Mouse (Mus musculus) MEL (cell line): ENCODE data around the gene Fam228a. TPM values are rescaled to one million over a fixed set of nuclear protein-coding genes. Genes with fewer than 3 reads are reported as not detected.

ENCODE experiments used
- DNase-seq: peaks from one replicate; pipeline ENCODE4 v3.0.0; 2011; ENCODE audit warnings: low read depth, low spot score
- H3K27ac ChIP-seq: 2 replicates; pipeline ENCODE4 v1.5.1; 2012; ENCODE audit warnings: low read depth, mild to moderate bottlenecking, control low read depth, low read length, moderate library complexity; ENCODE audit not compliant: control insufficient read depth
- H3K27me3 ChIP-seq, 2 experiments: fragments of 150-350 bp in 1 of 2; sonication (generic) in 1 of 2; 2 replicates each; pipeline ENCODE4 v1.6.1; 2012; ENCODE audit warnings: low read length in 2 of 2, mild to moderate bottlenecking in 2 of 2, improper control_type of control experiment in 1 of 2, moderate library complexity in 1 of 2; ENCODE audit not compliant: insufficient read depth in 2 of 2, control insufficient read depth in 1 of 2
- H3K36me3 ChIP-seq, 2 experiments: 2 replicates each; pipeline ENCODE4 v1.6.1; 2012 to 2014; ENCODE audit warnings: low read length in 2 of 2, improper control_type of control experiment in 1 of 2, inconsistent platforms in 1 of 2, mild to moderate bottlenecking in 1 of 2; ENCODE audit not compliant: insufficient read depth in 2 of 2, control insufficient read depth in 1 of 2
- H3K4me1 ChIP-seq, 2 experiments: fragments of 150-350 bp in 1 of 2; sonication (generic) in 1 of 2; 2 replicates each; pipeline ENCODE4 v1.6.1; 2012; ENCODE audit warnings: low read length in 2 of 2, improper control_type of control experiment in 1 of 2, mild to moderate bottlenecking in 1 of 2; ENCODE audit not compliant: insufficient read depth in 2 of 2, control insufficient read depth in 1 of 2
- H3K4me3 ChIP-seq, 2 experiments: fragments of 150-350 bp in 1 of 2; sonication (generic) in 1 of 2; 2 replicates each; pipeline ENCODE4 v1.5.1; 2012; ENCODE audit warnings: low read depth in 2 of 2, low read length in 2 of 2, mild to moderate bottlenecking in 2 of 2, moderate library complexity in 2 of 2, control low read depth in 1 of 2, improper control_type of control experiment in 1 of 2; ENCODE audit not compliant: control insufficient read depth in 1 of 2, insufficient read depth in 1 of 2
- H3K79me2 ChIP-seq: 2 replicates; pipeline ENCODE4 v1.6.1; 2012; ENCODE audit warnings: mild to moderate bottlenecking, low read length, moderate library complexity; ENCODE audit not compliant: control insufficient read depth, poor library complexity, insufficient read depth
- H3K9ac ChIP-seq: 2 replicates; pipeline ENCODE4 v1.6.1; 2012; ENCODE audit warnings: low read depth, mild to moderate bottlenecking, control low read depth, low read length, moderate library complexity; ENCODE audit not compliant: control insufficient read depth, poor library complexity, severe bottlenecking
- H3K9me3 ChIP-seq: fragments of 150-350 bp; sonication (generic); replicated peaks from 2 replicates; pipeline ENCODE4 v1.6.1; 2012; ENCODE audit warnings: mild to moderate bottlenecking, low read length, improper control_type of control experiment, moderate library complexity; ENCODE audit not compliant: insufficient read depth
- BHLHE40 ChIP-seq: IDR thresholded peaks from 2 replicates; pipeline ENCODE4 v1.6.1; 2012; ENCODE audit warnings: low read depth, mild to moderate bottlenecking, inconsistent platforms, low read length, improper control_type of control experiment, borderline replicate concordance
- CHD2 ChIP-seq: IDR thresholded peaks from 2 replicates; pipeline ENCODE4 v1.6.1; 2011; ENCODE audit warnings: low read length, improper control_type of control experiment
- E2F4 ChIP-seq: IDR thresholded peaks from 2 replicates; pipeline ENCODE4 v1.6.1; 2011; ENCODE audit warnings: low read depth, low read length, improper control_type of control experiment, borderline replicate concordance
- ELF1 ChIP-seq: IDR thresholded peaks from 2 replicates; pipeline ENCODE4 v1.6.1; 2014; ENCODE audit warnings: low read depth, mild to moderate bottlenecking, inconsistent platforms, low read length, improper control_type of control experiment, moderate library complexity
- EP300 ChIP-seq, 2 experiments: IDR thresholded peaks; 2 replicates each; pipeline ENCODE4 v1.6.1; 2011; ENCODE audit warnings: improper control_type of control experiment in 2 of 2, low read length in 2 of 2, low read depth in 1 of 2, mild to moderate bottlenecking in 1 of 2
- HCFC1 ChIP-seq: IDR thresholded peaks from 2 replicates; pipeline ENCODE4 v1.6.1; 2012; ENCODE audit warnings: low read depth, mild to moderate bottlenecking, inconsistent platforms, low read length, improper control_type of control experiment, moderate library complexity
- KAT2A ChIP-seq: conservative IDR thresholded peaks from 2 replicates; pipeline ENCODE4 v1.6.1; 2012; ENCODE audit warnings: low read depth, low read length, improper control_type of control experiment, inconsistent platforms
- MAFK ChIP-seq: IDR thresholded peaks from 2 replicates; pipeline ENCODE4 v1.6.1; 2011; ENCODE audit warnings: low read depth, mild to moderate bottlenecking, low read length, improper control_type of control experiment, borderline replicate concordance
- MAX ChIP-seq: IDR thresholded peaks from 2 replicates; pipeline ENCODE4 v1.6.1; 2011; ENCODE audit warnings: low read length, improper control_type of control experiment
- MAZ ChIP-seq: IDR thresholded peaks from 2 replicates; pipeline ENCODE4 v1.6.1; 2012; ENCODE audit warnings: low read depth, mild to moderate bottlenecking, inconsistent platforms, low read length, improper control_type of control experiment
- POLR2A ChIP-seq, 2 experiments: IDR thresholded peaks; 2 replicates each; pipeline ENCODE4 v1.6.1; 2011 to 2012; ENCODE audit warnings: low read length in 2 of 2, mild to moderate bottlenecking in 2 of 2, control low read depth in 1 of 2, improper control_type of control experiment in 1 of 2, low read depth in 1 of 2, moderate library complexity in 1 of 2; ENCODE audit not compliant: control insufficient read depth in 1 of 2, insufficient read depth in 1 of 2, poor library complexity in 1 of 2
- RAD21 ChIP-seq: IDR thresholded peaks from 2 replicates; pipeline ENCODE4 v1.6.1; 2011; ENCODE audit warnings: mild to moderate bottlenecking, low read depth, low read length, improper control_type of control experiment
- RCOR1 ChIP-seq: IDR thresholded peaks from 2 replicates; pipeline ENCODE4 v1.6.1; 2012; ENCODE audit warnings: low read depth, mild to moderate bottlenecking, inconsistent platforms, low read length, improper control_type of control experiment
- SIN3A ChIP-seq: IDR thresholded peaks from 2 replicates; pipeline ENCODE4 v1.6.1; 2012; ENCODE audit warnings: low read length, improper control_type of control experiment, inconsistent platforms
- TBP ChIP-seq: IDR thresholded peaks from 2 replicates; pipeline ENCODE4 v1.8.0; 2011; ENCODE audit warnings: low read depth, low read length, improper control_type of control experiment
- USF2 ChIP-seq, 2 experiments: IDR thresholded peaks; 2 replicates each; pipeline ENCODE4 v1.6.1; 2011 to 2012; ENCODE audit warnings: improper control_type of control experiment in 2 of 2, low read length in 2 of 2, borderline replicate concordance in 1 of 2, inconsistent platforms in 1 of 2, low read depth in 1 of 2, mild to moderate bottlenecking in 1 of 2; ENCODE audit not compliant: insufficient read depth in 1 of 2
- ZNF384 ChIP-seq: IDR thresholded peaks from 2 replicates; pipeline ENCODE4 v1.6.1; 2012; ENCODE audit warnings: low read depth, mild to moderate bottlenecking, inconsistent platforms, low read length, improper control_type of control experiment
- polyA plus RNA-seq, 2 experiments: library from polyadenylated mRNA; stranded (reverse) in 1 of 2; unstranded in 1 of 2; fragments of >175 nt in 1 of 2; fragments of >200 nt in 1 of 2; gene quantifications; 2 replicates each; pipeline versions ENCODE4 v1.2.1 to v1.2.4; 2012; ENCODE audit warnings: low replicate concordance in 2 of 2, low read depth in 1 of 2; ENCODE audit not compliant: insufficient read length in 2 of 2, insufficient read depth in 1 of 2, missing spikeins in 1 of 2
- total RNA-seq: library from RNA; depleted of rRNA; stranded (reverse); fragments of 300-350 nt; gene quantifications from 2 replicates; pipeline ENCODE4 v1.2.3, GENCODE M21; 2012; rRNA removed

The Fam228a gene
- total RNA-seq = 0.15 and 0.23 TPM in 2 replicates
- under 1 TPM in 1 of 2 experiments, not detected in 1; 0.33 TPM for polyA plus RNA-seq

- Histone ChIP-seq H3K27me3 (no peaks in the 10 kb centered on the region), H3K4me1 (no peaks in the 10 kb centered on the region), H3K27ac (no peak within 1 kb of the TSS), H3K4me3 (no peak within 1 kb of the TSS), H3K36me3 (no peaks in the 10 kb centered on the region), H3K9ac (no peak within 1 kb of the TSS), H3K9me3 (no peaks in the 10 kb centered on the region), H3K79me2 (no peaks in the 10 kb centered on the region)
- TF ChIP-seq MAZ = no peak
- no peak for TF ChIP-seq MAX
- TF ChIP-seq ZNF384 = no peak
- no peak for TF ChIP-seq RCOR1
- no peak for TF ChIP-seq POLR2A (IDR thresholded peaks at IDR 0.05; ENCODE audit: control insufficient read depth in 1 of 2, insufficient read depth in 1 of 2, low read depth in 1 of 2, low read length in 2 of 2, poor library complexity in 1 of 2)
- no peak for TF ChIP-seq BHLHE40
- no peak for TF ChIP-seq SIN3A
- TF ChIP-seq CHD2 = no peak
- TF ChIP-seq E2F4 = no peak
- no peak for TF ChIP-seq EP300 (IDR thresholded peaks at IDR 0.05; ENCODE audit: low read depth in 1 of 2, low read length in 2 of 2)
- DNase-seq = no peak
Observed at GRCm38 (mm10) chr12:4738031-4738576, at the start of gene Fam228a. Fam228a (minus strand) TSS chr12:4738430.

- Histone ChIP-seq H3K4me1 (no peaks in the 10 kb centered on the region), H3K79me2 (no peaks in the 10 kb centered on the region), H3K4me3 (no peak overlapping the region), H3K9me3 (no peaks in the 10 kb centered on the region), H3K27ac (no peak overlapping the region), H3K27me3 (no peaks in the 10 kb centered on the region), H3K9ac (no peak overlapping the region), H3K36me3 (no peaks in the 10 kb centered on the region)
- TF ChIP-seq ELF1 (no peak), MAFK (no peak), USF2 (IDR thresholded peaks at IDR 0.05; ENCODE audit: borderline replicate concordance in 1 of 2, insufficient read depth in 1 of 2, low read depth in 1 of 2, low read length in 2 of 2) (no peak), TBP (no peak), HCFC1 (no peak), POLR2A (IDR thresholded peaks at IDR 0.05; ENCODE audit: control insufficient read depth in 1 of 2, insufficient read depth in 1 of 2, low read depth in 1 of 2, low read length in 2 of 2, poor library complexity in 1 of 2) (no peak), RAD21 (no peak), KAT2A (no peak), MAX (no peak)
- DNase-seq = no peak
Observed at GRCm38 (mm10) chr12:4784466-4784865, 46.2 kb upstream of the Fam228a start.
